Mouse (Mus musculus) heart, adult 2 months (tissue): ENCODE measurements at regions not wholly inside any gene's neighbourhood (a gene's known extent, or its start where the extent isn't known, plus 50 kb on each side); places are given as distances from the start of the nearest gene placed in this dataset.

ENCODE experiments used
- DNase-seq, 2 experiments: peaks; one replicate each; pipeline ENCODE4 v3.0.0; 2021
- H3K27ac ChIP-seq: fragments of 200-600 bp; 2 replicates; pipeline ENCODE4 v1.8.1; 2022
- H3K27me3 ChIP-seq: fragments of 200-500 bp; 2 replicates; pipeline ENCODE4 v1.6.1; 2012; ENCODE audit warnings: mild to moderate bottlenecking, low read length, inconsistent platforms, mixed read lengths; ENCODE audit not compliant: control insufficient read depth, insufficient read depth
- H3K36me3 ChIP-seq: fragments of 200-500 bp; 2 replicates; pipeline ENCODE4 v1.6.1; 2012; ENCODE audit warnings: low read length, inconsistent platforms; ENCODE audit not compliant: control insufficient read depth, insufficient read depth
- H3K4me1 ChIP-seq: fragments of 200-500 bp; 2 replicates; pipeline ENCODE4 v1.6.1; 2011; ENCODE audit warnings: low read length; ENCODE audit not compliant: control insufficient read depth, insufficient read depth
- H3K4me3 ChIP-seq: fragments of 200-600 bp; 2 replicates; pipeline ENCODE4 v1.8.1; 2022
- H3K79me2 ChIP-seq: fragments of 200-500 bp; replicated peaks from 2 replicates; pipeline ENCODE4 v1.6.1; 2012; ENCODE audit warnings: mild to moderate bottlenecking, inconsistent platforms, low read length, moderate library complexity, mixed read lengths; ENCODE audit not compliant: control insufficient read depth, insufficient read depth
- H3K9ac ChIP-seq: fragments of 200-500 bp; 2 replicates; pipeline ENCODE4 v1.6.1; 2012; ENCODE audit warnings: low read depth, mild to moderate bottlenecking, control low read depth, inconsistent platforms, low read length, mixed read lengths
- CTCF ChIP-seq: fragments of 200-600 bp; IDR thresholded peaks from 2 replicates; pipeline ENCODE4 v1.8.1; 2022; ENCODE audit warnings: antibody characterized with exemption, mild to moderate bottlenecking, moderate library complexity
- EP300 ChIP-seq: fragments of 200-500 bp; IDR thresholded peaks from 2 replicates; pipeline ENCODE4 v1.6.1; 2011; ENCODE audit warnings: low read depth, low read length, control low read depth; ENCODE audit not compliant: insufficient read depth
- POLR2A ChIP-seq: fragments of 200-500 bp; IDR thresholded peaks from 2 replicates; pipeline ENCODE4 v1.6.1; 2011; ENCODE audit warnings: mild to moderate bottlenecking, low read depth, low read length, control low read depth; ENCODE audit not compliant: insufficient read depth
- WGBS: fragments of 180-500 bp; shearing (Covaris S2); methylation state at CpG from one replicate; pipeline ENCODE4 v1.1.7; 2018; 5-methylcytosine and 5-hydroxymethylcytosine counted together
- intact Hi-C: fragments of 180-260 bp; cut with DNase I; formaldehyde crosslinking; loops from one replicate; pipeline ENCODE4 v1.15.1; 2025

GRCm38 (mm10) chr5:118471569-118471968 lies 88.9 kb upstream of the Med13l start:
- H3K27ac ChIP-seq = no peak overlapping the region
- H3K27me3 ChIP-seq = no peaks in the 10 kb centered on the region
- peaks cover 3% of the 10 kb centered on the region for H3K4me1 ChIP-seq
- TF ChIP-seq CTCF = no peak
- no peak for TF ChIP-seq POLR2A
- TF ChIP-seq EP300 = no peak
- no peaks in the 10 kb centered on the region for H3K36me3 ChIP-seq
- intact Hi-C loops = no loop called here
- 71% methylated on average over 5 of the region's 5 CpGs for WGBS
- no peak for DNase-seq
- no peak overlapping the region for H3K4me3 ChIP-seq
- H3K79me2 ChIP-seq = no peaks in the 10 kb centered on the region
- no peak overlapping the region for H3K9ac ChIP-seq

DNA sequence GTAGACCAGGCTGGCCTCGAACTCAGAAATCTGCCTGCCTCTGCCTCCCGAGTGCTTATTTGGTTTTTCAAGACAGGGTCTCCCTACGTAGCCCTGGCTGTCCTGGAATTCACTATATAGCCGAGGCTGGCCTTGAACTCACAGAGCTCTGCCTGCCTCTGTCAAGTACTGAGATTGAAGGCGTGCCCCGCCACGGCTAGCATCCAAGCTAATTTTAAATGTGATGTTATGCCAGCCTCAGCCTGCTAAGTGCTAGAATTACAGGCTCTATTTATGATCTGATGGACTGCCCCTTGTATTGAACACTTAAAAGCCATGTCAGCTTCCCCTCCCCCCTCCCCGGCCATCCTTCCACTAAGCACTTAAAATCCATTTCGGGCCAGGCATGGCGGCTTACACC lies 88.2 kb upstream of the Med13l start:
- TF ChIP-seq CTCF = no peak
- no peak for TF ChIP-seq POLR2A
- no peak for TF ChIP-seq EP300
- H3K27me3 ChIP-seq = no peaks in the 10 kb centered on the region
- H3K36me3 ChIP-seq = no peaks in the 10 kb centered on the region
- intact Hi-C loops = no loop called here
- H3K4me1 ChIP-seq = peaks cover 5% of the 10 kb centered on the region; the same call in 1 of the 2 replicates
- no peak overlapping the region for H3K4me3 ChIP-seq
- no peak overlapping the region for H3K9ac ChIP-seq
- H3K27ac ChIP-seq = no peak overlapping the region
- H3K79me2 ChIP-seq = no peaks in the 10 kb centered on the region
- WGBS = 87% methylated on average over 10 of the region's 10 CpGs
- no peak for DNase-seq

- Histone ChIP-seq H3K36me3 (no peaks in the 10 kb centered on the region), H3K27ac (no peak overlapping the region), H3K4me3 (no peak overlapping the region), H3K79me2 (no peaks in the 10 kb centered on the region), H3K27me3 (no peaks in the 10 kb centered on the region), H3K4me1 (peaks cover 9% of the 10 kb centered on the region), H3K9ac (no peak overlapping the region)
- intact Hi-C loops = no loop called here
- no peak for DNase-seq
- 38% methylated on average over 5 of the region's 5 CpGs for WGBS
- TF ChIP-seq CTCF (no peak), POLR2A (no peak), EP300 (no peak)
These were observed 87.2 kb upstream of the Med13l start for GRCm38 (mm10) chr5:118473128-118473730.

DNA sequence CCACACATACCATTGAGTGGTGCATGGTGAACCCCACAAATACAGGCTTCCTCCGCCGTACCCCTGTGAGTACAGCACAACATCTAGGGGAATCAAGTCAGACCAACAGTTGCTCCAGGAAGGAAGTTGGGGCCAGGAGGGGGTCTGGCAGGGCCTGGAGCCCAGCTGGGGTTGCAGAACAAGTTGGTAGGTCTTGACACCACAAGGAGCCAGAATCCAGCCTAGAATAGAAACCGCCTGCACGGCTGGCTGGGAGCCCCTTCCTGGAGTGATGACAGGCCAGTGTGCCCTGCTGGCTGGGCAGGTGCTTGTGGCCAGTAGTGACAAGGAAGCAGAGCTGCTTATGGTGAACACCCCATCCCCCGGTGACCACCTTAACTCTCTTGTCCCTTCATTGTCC lies 83.9 kb upstream of the Med13l start:
- TF ChIP-seq EP300 (no peak), POLR2A (no peak), CTCF (no peak)
- H3K27ac ChIP-seq = no peak overlapping the region

DNA sequence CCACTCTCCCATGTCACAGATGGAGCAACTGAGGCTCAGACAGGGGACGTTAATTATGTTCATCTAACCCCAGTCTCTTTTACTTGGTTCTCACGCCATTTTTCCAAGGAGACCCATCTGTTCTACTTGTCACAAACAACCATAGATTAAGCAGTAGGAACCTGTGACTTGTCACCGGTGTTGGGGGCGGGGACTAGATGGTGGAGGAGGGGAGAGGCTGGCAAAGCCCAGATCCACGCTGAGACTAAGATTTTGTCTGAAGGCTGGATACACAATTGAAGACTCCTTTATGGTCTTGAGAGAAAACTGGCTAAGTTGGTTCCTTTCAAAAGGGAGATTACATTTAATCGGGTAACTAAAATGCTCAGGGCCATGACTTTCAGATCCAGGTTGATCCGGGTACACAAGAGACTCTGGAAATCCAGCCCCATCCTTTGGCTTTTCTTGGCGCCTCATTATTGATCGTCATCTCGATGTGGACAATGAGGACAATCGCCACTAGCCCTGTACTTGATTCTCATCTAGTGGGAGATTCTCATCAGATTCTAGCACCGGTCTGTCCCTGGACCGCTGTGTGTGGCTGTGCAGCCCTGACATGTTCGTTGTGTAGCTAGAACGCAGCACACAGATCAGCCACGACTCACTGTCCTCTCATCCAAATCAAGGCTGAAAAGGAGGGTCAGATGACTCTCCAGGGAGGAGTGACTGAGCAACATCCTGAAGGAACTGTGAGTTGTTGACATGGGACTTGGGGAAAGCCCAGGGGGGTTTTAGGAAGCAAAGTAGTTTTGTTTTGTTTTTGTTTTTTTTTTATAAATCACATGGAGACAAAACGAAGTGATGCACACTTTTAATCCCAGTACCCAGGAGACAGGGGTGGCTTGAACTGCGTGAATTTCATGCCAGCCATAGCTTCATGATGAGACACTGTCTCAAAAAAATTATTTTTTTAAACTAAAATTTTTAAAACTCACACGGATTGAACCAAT lies 83.1 kb upstream of the Med13l start:
- no peak overlapping the region for H3K9ac ChIP-seq

More for the DNA sequence above, 83.9 kb upstream of the Med13l start:
- no peaks in the 10 kb centered on the region for H3K36me3 ChIP-seq
- no peak overlapping the region for H3K4me3 ChIP-seq
- H3K79me2 ChIP-seq = no peaks in the 10 kb centered on the region
- peaks cover 11% of the 10 kb centered on the region for H3K4me1 ChIP-seq
- intact Hi-C loops = no loop called here
- no peak overlapping the region for H3K9ac ChIP-seq
- no peaks in the 10 kb centered on the region for H3K27me3 ChIP-seq
- WGBS = 56% methylated on average over 5 of the region's 5 CpGs
- DNase-seq = peak; percentile 59 to 67

GRCm38 (mm10) chr5:118478120-118478768 lies 82.2 kb upstream of the Med13l start:
- Histone ChIP-seq H3K9ac (0 out of 2 replicates have a peak overlapping the region, but pooled peaks have one; percentile 29), H3K27me3 (no peaks in the 10 kb centered on the region), H3K27ac (peak overlapping the region; percentile 53), H3K79me2 (no peaks in the 10 kb centered on the region), H3K36me3 (no peaks in the 10 kb centered on the region), H3K4me1 (peaks cover 12% of the 10 kb centered on the region), H3K4me3 (peak overlapping the region; percentile 24; the same call in 1 of the 2 replicates)
- DNase-seq = peak; percentile 75 to 81
- intact Hi-C loops = no loop called here
- 11% methylated on average over 15 of the region's 15 CpGs for WGBS
- TF ChIP-seq POLR2A (no peak), EP300 (peak; percentile 57; the same call in 1 of the 2 replicates)

More for the DNA sequence above, 83.1 kb upstream of the Med13l start:
- WGBS = 41% methylated on average over 19 of the region's 19 CpGs
- H3K4me3 ChIP-seq = peak overlapping the region; percentile 24; the same call in 1 of the 2 replicates
- H3K27ac ChIP-seq = peak overlapping the region; percentile 53
- H3K36me3 ChIP-seq = no peaks in the 10 kb centered on the region
- TF ChIP-seq POLR2A = no peak
- TF ChIP-seq CTCF = no peak
- 0 out of 2 replicates have a peak, but pooled peaks have one; percentile 10 for TF ChIP-seq EP300
- H3K4me1 ChIP-seq = peaks cover 11% of the 10 kb centered on the region
- intact Hi-C loops = no loop called here
- no peaks in the 10 kb centered on the region for H3K79me2 ChIP-seq
- peak in 1 of 2 experiments; percentile 15 for DNase-seq
- no peaks in the 10 kb centered on the region for H3K27me3 ChIP-seq
